Mouse (Mus musculus) lung, postnatal 0 days (tissue): ENCODE data around the gene Sart3.

ENCODE experiments used
- CTCF ChIP-seq: IDR thresholded peaks from 2 replicates; pipeline ENCODE4 v1.5.1; 2016; ENCODE audit warnings: antibody characterized with exemption, mild to moderate bottlenecking
- EP300 ChIP-seq: IDR thresholded peaks from 2 replicates; pipeline ENCODE4 v1.6.1; 2016; ENCODE audit warnings: antibody characterized with exemption, mild to moderate bottlenecking, control low read depth

- TF ChIP-seq EP300 (no peak), CTCF (peak; percentile 27; the same call in 1 of the 2 replicates)
These were observed 35.7 kb downstream of the Sart3 start for GRCm38 (mm10) chr5:113736522-113737164.
